Mouse (Mus musculus) liver, postnatal 0 days (tissue): ENCODE measurements at regions not wholly inside any gene's neighbourhood (a gene's known extent, or its start where the extent isn't known, plus 50 kb on each side); places are given as distances from the start of the nearest gene placed in this dataset.

ENCODE experiments used
- CTCF ChIP-seq: sonication (generic); IDR thresholded peaks from 2 replicates; pipeline ENCODE4 v1.5.1; 2016; ENCODE audit warnings: antibody characterized with exemption, low read depth
- EP300 ChIP-seq: IDR thresholded peaks from 2 replicates; pipeline ENCODE4 v1.6.1; 2016; ENCODE audit warnings: antibody characterized with exemption, low read depth, mild to moderate bottlenecking

GRCm38 (mm10) chr3:40185597-40186320 lies 345.3 kb upstream of the Intu start:
- TF ChIP-seq CTCF: no peak
- TF ChIP-seq EP300: no peak
